Mouse (Mus musculus) A20 (cell line): ENCODE measurements at regions not wholly inside any gene's neighbourhood (a gene's known extent, or its start where the extent isn't known, plus 50 kb on each side); places are given as distances from the start of the nearest gene placed in this dataset.
"Not testable (repeated sequence)": the region's sequence is repeated elsewhere in the genome, so short reads cannot be mapped to it uniquely, and the experiment has no call there.

ENCODE experiments used
- DNase-seq: peaks from one replicate; pipeline ENCODE4 v3.0.0-alpha.2; 2011; ENCODE audit warnings: low read depth, low spot score

DNA sequence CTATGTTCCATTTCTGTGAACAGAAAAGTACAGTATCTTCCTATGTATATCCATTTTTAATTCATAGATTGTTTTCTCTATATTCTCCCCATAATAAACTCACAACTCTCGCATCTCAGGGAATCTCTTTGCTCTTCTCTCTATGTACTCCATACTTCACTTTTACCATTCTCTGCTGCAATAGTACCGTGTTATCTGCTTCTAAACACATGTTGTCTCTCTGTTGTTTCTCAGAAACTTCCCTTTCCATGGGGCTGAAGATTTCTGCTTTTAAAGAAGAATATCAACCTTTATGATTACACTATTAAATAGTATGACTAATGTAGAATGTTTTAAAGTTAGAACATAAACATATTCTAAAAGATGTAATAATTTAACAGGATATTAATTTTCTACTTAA lies 207.9 kb upstream of the Cntn3 start:
- no peak for DNase-seq

- DNase-seq: no peak
Measured at GRCm38 (mm10) chr6:102774580-102774979, 201.7 kb upstream of the Cntn3 start.

DNA sequence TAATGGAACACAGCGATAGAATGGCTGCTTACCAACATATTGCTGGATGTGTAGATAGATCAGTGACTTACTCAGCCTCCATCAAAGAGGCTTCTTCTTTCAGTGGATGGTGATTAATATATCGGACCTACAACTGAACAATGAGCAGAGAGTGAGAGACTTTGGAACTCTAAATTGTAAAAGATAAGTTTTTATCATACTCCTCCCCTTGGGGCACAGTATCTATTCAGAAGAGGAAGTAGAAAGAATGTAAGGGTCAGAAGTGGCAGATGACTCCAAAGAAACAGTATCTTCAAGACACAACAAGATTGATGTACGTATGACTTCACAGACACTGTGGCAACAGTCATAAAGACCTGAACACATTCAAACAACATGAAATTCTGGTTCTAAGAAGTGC lies 189.5 kb upstream of the Cntn3 start:
- no peak for DNase-seq

GRCm38 (mm10) chr6:102755010-102755409 lies 182.1 kb upstream of the Cntn3 start:
- peak; percentile 10 for DNase-seq

GRCm38 (mm10) chr6:102750161-102750560 lies 177.3 kb upstream of the Cntn3 start:
- not testable (repeated sequence) for DNase-seq

DNA sequence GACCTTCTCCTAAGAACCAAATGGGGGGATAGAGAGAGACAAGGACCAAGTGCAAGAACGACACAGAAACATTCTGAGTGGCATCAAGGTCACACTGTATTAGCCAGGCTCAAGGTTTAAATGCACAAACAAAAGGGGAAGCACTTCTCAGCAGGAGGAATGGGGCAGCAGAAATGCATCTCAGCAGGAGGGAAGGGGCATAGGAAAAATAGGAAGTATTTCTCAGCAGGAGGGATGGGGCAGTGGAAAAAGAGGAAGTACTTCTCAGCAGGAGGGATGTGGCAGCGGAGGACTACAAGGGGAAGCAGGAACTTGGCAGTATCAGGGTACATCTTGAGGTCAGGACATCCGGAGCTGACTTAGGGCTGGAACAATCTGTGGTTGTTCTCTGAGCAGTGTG lies 173.5 kb upstream of the Cntn3 start:
- not testable (repeated sequence) for DNase-seq

- DNase-seq: not testable (repeated sequence)
Measured at GRCm38 (mm10) chr6:102737237-102737636, 164.3 kb upstream of the Cntn3 start.

DNA sequence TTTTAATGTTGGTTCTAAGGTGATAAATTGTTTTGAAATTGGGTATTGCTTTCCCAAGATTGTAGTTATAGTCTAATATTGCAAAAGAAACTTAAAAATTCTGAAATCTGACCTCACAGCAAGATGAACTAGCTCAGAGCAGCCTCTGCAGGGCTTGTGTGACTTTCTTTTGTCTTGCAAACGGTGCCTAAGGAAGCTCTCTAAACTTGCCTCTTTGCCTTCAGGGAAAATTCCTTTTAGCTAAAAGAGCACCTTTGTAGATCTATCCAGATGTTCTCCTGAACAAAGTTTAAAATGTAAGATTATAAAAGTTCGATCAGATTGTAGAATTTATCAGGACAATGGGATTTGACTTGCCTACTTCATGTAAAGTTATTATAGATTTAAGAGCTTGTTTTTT lies 160.8 kb upstream of the Cntn3 start:
- DNase-seq: no peak

- DNase-seq: no peak
Measured at GRCm38 (mm10) chr6:102731995-102732394, 159.1 kb upstream of the Cntn3 start.

DNA sequence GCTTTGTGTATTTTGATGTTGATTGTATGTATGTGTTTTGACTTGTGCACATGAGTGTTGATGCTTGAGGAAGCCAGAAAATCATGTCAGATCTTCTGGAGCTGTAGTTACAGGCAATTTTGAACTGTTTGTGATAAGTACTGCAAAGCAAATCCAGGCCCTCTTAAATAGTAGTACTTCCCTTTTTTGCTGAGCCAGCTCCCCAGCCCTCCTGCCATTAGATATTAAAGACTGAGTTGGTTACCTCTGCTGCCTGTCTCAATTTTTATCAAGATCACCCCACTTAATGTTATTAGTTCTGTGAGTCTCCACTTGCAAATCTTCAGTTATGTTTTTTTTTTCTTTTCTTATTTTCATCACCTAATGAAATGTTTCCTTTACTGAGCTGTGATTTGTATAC lies 152.8 kb upstream of the Cntn3 start:
- no peak for DNase-seq

- no peak for DNase-seq
Measured at GRCm38 (mm10) chr6:102724315-102724714, 151.4 kb upstream of the Cntn3 start.

GRCm38 (mm10) chr6:102706862-102707261 lies 134.0 kb upstream of the Cntn3 start:
- no peak for DNase-seq
